Mouse (Mus musculus): Measurements from ENCODE around the gene Nfia.

Nfia gene

GRCm38 (mm10) chr4:98057246-98057645 lies 284.7 kb downstream of the Nfia start:
- DNase-seq (ENCODE audit: low spot score in 2 of 2): no peak

DNA sequence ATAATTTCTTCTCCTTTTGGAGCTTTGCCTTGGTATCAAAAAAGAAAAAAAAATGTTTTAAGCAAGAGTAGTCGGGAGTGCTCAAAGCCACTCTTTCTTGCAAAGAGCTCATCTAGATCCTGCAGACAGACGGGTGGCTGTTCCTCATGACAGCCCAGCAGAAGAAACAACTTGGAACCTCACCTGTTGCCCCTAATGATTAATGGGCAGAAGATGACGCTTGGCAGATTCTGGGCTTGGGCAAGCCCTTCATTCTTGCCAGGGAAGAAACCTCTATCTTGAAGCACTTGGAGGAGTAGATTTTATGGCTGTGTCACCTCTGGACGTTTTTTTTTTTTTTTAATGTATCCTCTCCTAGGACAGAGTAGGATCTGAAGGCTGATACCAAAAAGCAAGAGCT lies 285.2 kb downstream of the Nfia start:
- DNase-seq (ENCODE audit: low spot score in 2 of 2): no peak

DNA sequence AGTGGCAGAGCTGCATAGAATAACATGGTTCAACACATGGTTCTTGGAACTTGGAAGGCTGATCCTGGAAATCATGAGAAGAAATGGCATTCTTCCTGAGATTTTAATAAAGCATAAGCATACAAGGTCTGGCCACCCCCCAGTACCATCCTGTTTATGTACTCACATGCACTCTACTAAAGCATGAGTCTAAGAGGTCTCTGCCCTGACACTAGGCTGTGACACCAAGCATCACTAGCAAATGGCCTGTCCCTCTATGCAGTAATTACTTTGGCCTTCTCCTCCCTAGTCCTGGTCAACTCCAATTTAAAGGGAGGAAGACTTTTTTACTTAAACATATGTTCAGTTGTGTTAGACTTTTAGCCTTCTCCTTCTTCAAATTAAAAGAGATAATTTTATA lies 285.6 kb downstream of the Nfia start:
- DNase-seq (ENCODE audit: low spot score in 2 of 2): no peak

DNA sequence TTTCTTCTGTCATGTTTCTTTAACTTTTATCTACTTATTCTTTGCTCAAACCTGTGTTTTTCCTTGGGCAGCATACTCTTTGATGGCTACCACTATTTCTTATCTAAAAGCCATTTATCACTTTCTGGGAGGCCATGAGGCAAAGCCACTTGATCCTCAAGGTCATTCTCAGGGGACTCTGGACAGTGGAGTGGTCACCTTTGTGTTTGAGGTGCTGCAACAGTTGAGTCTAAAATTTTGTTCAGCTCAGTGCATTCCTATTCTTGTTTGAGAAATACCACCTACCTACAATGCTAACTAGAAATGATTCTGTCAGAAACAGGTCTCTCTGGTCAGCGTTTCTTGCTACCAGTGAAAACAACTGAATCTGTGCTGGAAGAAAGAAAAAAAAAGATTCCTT lies 288.1 kb downstream of the Nfia start:
- no peak for DNase-seq (ENCODE audit: low spot score in 2 of 2)

- DNase-seq (ENCODE audit: low spot score in 2 of 2): no peak
These were observed 288.6 kb downstream of the Nfia start for GRCm38 (mm10) chr4:98061086-98061485.

GRCm38 (mm10) chr4:98063280-98063679 lies 290.7 kb downstream of the Nfia start:
- no peak for DNase-seq (ENCODE audit: low spot score in 2 of 2)

DNA sequence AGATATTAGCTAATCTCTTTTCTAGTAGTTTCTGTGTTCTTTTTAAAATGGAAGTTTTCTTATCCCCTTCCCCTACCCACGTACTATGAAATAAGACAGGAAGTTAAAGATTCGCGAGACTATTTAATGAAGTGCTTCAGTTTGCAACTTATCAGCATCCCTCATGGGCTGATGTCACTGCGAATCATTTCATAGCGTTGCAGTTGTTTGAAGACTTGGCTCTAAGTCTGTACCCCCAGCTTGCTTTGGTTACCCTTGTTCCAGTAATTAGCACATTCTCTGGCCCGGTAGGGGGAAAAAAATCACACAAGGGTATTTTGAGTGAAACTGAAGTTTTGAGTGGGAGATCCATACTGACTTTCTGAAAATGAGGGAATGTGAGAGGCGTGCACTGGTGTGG lies 303.6 kb downstream of the Nfia start:
- no peak for DNase-seq (ENCODE audit: low spot score in 2 of 2)

DNA sequence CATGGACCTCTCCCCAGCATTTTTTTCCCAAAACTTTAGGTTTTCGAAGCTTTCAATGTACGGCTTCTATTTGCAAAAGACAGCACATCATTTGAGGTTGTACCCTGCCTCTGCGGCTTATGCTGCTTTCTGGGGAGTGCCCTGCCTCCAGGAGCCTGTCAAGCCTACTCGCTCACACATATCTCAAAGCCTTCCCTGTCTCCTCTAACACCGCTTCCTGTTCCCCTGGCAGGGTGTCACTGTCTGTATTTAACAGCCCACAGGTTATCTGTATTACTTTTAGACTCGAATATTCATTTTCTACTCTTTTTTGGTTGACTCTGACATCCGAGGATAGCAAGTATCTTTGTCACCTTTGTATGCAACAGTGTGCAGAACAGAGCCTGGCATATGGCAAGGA lies 304.1 kb downstream of the Nfia start:
- DNase-seq (ENCODE audit: low spot score in 2 of 2): no peak

GRCm38 (mm10) chr4:98080586-98080985 lies 308.1 kb downstream of the Nfia start:
- DNase-seq (ENCODE audit: low spot score in 2 of 2): no peak

GRCm38 (mm10) chr4:98081962-98082361 lies 309.4 kb downstream of the Nfia start:
- DNase-seq (ENCODE audit: low spot score in 2 of 2): no peak

GRCm38 (mm10) chr4:98082512-98082911 lies 310.0 kb downstream of the Nfia start:
- no peak for DNase-seq (ENCODE audit: low spot score in 2 of 2)

- DNase-seq (ENCODE audit: low spot score in 2 of 2): no peak
These were observed 312.5 kb downstream of the Nfia start for GRCm38 (mm10) chr4:98085060-98085459.

- DNase-seq (ENCODE audit: low spot score in 2 of 2): no peak
These were observed 314.4 kb downstream of the Nfia start for GRCm38 (mm10) chr4:98086976-98087375.

- no peak for DNase-seq (ENCODE audit: low spot score in 2 of 2)
These were observed 317.5 kb downstream of the Nfia start for GRCm38 (mm10) chr4:98089985-98090384.

DNA sequence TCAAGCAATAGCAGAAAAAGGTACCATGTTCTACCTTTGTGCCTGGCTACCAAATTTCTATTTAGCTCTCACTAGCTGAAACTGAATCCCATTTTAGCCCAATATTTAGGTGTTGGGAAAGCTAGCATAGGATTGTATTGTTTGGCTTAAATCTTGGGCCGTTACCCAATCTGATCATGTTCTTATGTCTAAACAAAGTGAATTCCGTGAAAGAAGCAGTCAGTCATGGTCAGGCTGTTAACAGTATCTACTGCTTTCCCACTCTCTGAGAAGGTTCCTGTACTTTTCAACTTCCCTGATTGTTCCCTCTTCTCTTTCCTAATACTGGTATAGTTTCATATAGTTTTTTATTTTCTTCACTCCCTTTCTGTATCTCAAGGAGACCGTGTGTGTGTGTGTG lies 318.1 kb downstream of the Nfia start:
- no peak for DNase-seq (ENCODE audit: low spot score in 2 of 2)

- no peak for DNase-seq (ENCODE audit: low spot score in 2 of 2)
These were observed 318.9 kb downstream of the Nfia start for GRCm38 (mm10) chr4:98091368-98091827.

DNA sequence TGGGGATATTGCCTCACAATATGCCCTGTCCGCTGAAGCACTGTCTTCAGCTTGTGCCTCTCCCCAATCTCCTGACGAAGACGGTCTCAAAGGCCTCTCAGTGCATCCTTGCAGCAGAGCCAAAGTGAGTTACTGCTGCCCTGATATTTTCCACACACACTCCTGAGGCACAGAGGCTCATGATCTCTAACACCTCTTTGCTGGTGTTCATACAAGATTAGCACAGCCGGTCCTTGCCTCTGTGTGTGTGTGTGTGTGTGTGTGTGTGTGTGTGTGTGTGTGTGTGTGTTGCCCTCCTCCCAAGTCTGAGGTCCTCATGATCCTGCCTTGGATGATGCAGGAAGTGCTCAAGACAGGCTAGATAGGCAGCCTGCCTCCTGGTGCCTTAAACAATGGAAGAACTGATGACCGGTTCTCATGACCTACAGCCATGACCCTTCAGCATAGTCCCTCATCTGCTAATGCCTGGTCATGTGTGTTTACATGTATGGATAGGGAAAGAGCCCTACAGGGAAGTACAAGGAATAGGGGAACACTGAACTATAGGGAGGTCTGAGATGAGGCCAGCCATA lies 319.5 kb downstream of the Nfia start:
- no peak for DNase-seq (ENCODE audit: low spot score in 2 of 2)

GRCm38 (mm10) chr4:98094112-98094805 lies 321.7 kb downstream of the Nfia start:
- DNase-seq (ENCODE audit: low spot score in 2 of 2): no peak

DNA sequence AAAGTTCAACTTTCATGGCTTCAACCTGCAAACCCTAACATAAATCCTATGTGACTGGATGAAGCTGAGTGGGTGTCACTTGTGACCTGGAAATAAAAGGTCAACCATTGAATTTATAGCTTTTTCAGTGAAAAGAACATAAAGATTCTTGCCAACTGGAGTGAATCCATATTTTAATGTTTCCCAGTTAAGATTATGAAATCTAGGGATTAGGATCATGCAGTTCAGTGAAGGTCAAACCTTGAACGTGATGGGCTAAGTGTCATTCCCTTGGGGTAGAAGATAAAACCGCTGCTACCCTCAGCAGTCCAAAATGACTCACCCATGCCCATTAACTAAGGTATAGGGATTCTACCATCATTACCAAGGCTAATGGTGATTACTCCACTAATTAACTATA lies 322.5 kb downstream of the Nfia start:
- DNase-seq (ENCODE audit: low spot score in 2 of 2): no peak

DNA sequence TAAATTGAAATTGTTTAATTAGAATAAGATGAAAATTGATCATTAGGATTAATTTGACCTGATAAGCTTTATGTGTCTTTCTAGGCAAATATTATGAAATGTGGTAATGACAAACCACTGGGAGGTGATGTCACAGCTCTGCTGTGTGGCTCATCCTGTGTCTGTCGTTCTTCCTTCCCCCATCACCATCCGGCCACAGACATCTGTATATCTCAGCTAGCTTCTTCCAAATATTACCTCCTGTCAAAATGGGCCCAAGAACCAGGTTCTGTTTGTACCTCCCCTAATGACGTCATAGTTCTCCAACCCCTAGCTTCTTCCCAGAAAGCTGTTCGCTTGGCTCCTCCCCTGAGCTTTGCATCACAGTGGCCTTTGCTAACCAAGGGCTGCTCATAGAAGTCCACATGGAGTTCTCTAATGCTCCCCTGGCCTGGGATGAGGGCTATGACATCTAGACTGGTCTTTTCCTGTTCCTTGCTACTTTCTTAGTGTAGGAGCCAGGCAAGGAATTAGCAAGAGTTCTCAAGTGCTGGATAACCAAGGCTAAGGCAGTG lies 324.6 kb downstream of the Nfia start:
- DNase-seq (ENCODE audit: low spot score in 2 of 2): no peak

GRCm38 (mm10) chr4:98098663-98099062 lies 326.1 kb downstream of the Nfia start:
- DNase-seq (ENCODE audit: low spot score in 2 of 2): no peak

GRCm38 (mm10) chr4:98099433-98099832 lies 326.9 kb downstream of the Nfia start:
- no peak for DNase-seq (ENCODE audit: low spot score in 2 of 2)

All from frontal cortex, postnatal 25 days (tissue).